Mouse (Mus musculus) adipocyte (in vitro differentiated cells): ENCODE results near the gene Chd1l.

ENCODE experiments used
- DNase-seq: peaks from one replicate; pipeline ENCODE4 v3.0.0-alpha.2; 2016; ENCODE audit warnings: low spot score

Gene Chd1l

GRCm38 (mm10) chr3:97609845-97610410 lies at the start of gene Chd1l:
TSS of gene Chd1l (minus strand) at chr3:97610203.
- DNase-seq: peak; percentile 91

GRCm38 (mm10) chr3:97659746-97660145 lies 49.7 kb upstream of the Chd1l start:
- peak; percentile 52 for DNase-seq

GRCm38 (mm10) chr3:97658426-97659193 lies 48.6 kb upstream of the Chd1l start:
- DNase-seq: no peak

GRCm38 (mm10) chr3:97657655-97658411 lies 47.8 kb upstream of the Chd1l start, which contains the start of gene Prkab2:
TSS of gene Prkab2 (plus strand) at chr3:97658193.
- peak; percentile 98 for DNase-seq

- DNase-seq: no peak
These were observed 44.9 kb upstream of the Chd1l start for GRCm38 (mm10) chr3:97654901-97655300.

- DNase-seq: no peak
These were observed 43.8 kb upstream of the Chd1l start for GRCm38 (mm10) chr3:97653781-97654180.

- DNase-seq: no peak
These were observed 41.6 kb upstream of the Chd1l start for GRCm38 (mm10) chr3:97651604-97652003.

- peak; percentile 36 for DNase-seq
These were observed 39.5 kb upstream of the Chd1l start for GRCm38 (mm10) chr3:97649469-97649868.

- DNase-seq: no peak
These were observed 39.0 kb upstream of the Chd1l start for GRCm38 (mm10) chr3:97649022-97649421.

GRCm38 (mm10) chr3:97648518-97648917 lies 38.5 kb upstream of the Chd1l start:
- peak; percentile 71 for DNase-seq

GRCm38 (mm10) chr3:97642001-97642400 lies 32.0 kb upstream of the Chd1l start:
- peak; percentile 86 for DNase-seq

- no peak for DNase-seq
These were observed 31.4 kb upstream of the Chd1l start for GRCm38 (mm10) chr3:97641396-97641795.

- peak; percentile 94 for DNase-seq
These were observed 24.3 kb upstream of the Chd1l start for GRCm38 (mm10) chr3:97634288-97634761.

GRCm38 (mm10) chr3:97633456-97633855 lies 23.5 kb upstream of the Chd1l start:
- DNase-seq: peak; percentile 28

- DNase-seq: no peak
These were observed 21.4 kb upstream of the Chd1l start for GRCm38 (mm10) chr3:97631258-97631860.

GRCm38 (mm10) chr3:97630746-97631145 lies 20.7 kb upstream of the Chd1l start:
- DNase-seq: no peak

- no peak for DNase-seq
These were observed 19.9 kb upstream of the Chd1l start for GRCm38 (mm10) chr3:97629941-97630340.

- DNase-seq: no peak
These were observed 18.5 kb upstream of the Chd1l start, which contains the start of gene Fmo5 for GRCm38 (mm10) chr3:97628391-97629001. TSS of gene Fmo5 (plus strand) at chr3:97628804.

- DNase-seq: no peak
These were observed 17.9 kb upstream of the Chd1l start for GRCm38 (mm10) chr3:97627893-97628292.

GRCm38 (mm10) chr3:97624611-97625010 lies 14.6 kb upstream of the Chd1l start:
- no peak for DNase-seq

- DNase-seq: no peak
These were observed 10.7 kb upstream of the Chd1l start for GRCm38 (mm10) chr3:97620657-97621056.

- DNase-seq: no peak
These were observed 7.9 kb upstream of the Chd1l start for GRCm38 (mm10) chr3:97617899-97618298.
